Mouse (Mus musculus) lung, embryonic 16.5 days (tissue): ENCODE data around the gene H2al1a. TPM values are rescaled to one million over a fixed set of nuclear protein-coding genes. Genes with fewer than 3 reads are reported as not detected.
"Not testable (repeated sequence)": the region's sequence is repeated elsewhere in the genome, so short reads cannot be mapped to it uniquely, and the experiment has no call there.

Source experiments
- ATAC-seq: fragments of 200-750 bp; cut with Nextera tagmentation; 2 replicates; pipeline ENCODE4 v1.8.0; 2017; ENCODE audit warnings: low read depth, mild to moderate bottlenecking, moderate library complexity
- H3K27ac ChIP-seq: fragments of 300-500 bp; sonication (generic); 2 replicates; pipeline ENCODE4 v1.5.1; 2014; ENCODE audit warnings: mild to moderate bottlenecking, control low read depth, low read length
- H3K27me3 ChIP-seq: fragments of 300-500 bp; sonication (generic); 2 replicates; pipeline ENCODE4 v1.6.1; 2014; ENCODE audit warnings: low read depth, low read length, mixed read lengths; ENCODE audit not compliant: control insufficient read depth, insufficient read depth
- H3K36me3 ChIP-seq: fragments of 300-500 bp; sonication (generic); 2 replicates; pipeline ENCODE4 v1.6.1; 2014; ENCODE audit warnings: low read length; ENCODE audit not compliant: control insufficient read depth, insufficient read depth
- H3K4me1 ChIP-seq: fragments of 300-500 bp; sonication (generic); replicated peaks from 2 replicates; pipeline ENCODE4 v1.6.1; 2014; ENCODE audit warnings: low read length, mixed read lengths; ENCODE audit not compliant: control insufficient read depth, insufficient read depth
- H3K4me2 ChIP-seq: fragments of 300-500 bp; sonication (generic); 2 replicates; pipeline ENCODE4 v1.6.1; 2014; ENCODE audit warnings: low read depth, low read length, control low read depth
- H3K4me3 ChIP-seq: fragments of 300-500 bp; sonication (generic); 2 replicates; pipeline ENCODE4 v1.5.1; 2014; ENCODE audit warnings: mild to moderate bottlenecking, low read length, control low read depth
- H3K9ac ChIP-seq: fragments of 300-500 bp; sonication (generic); 2 replicates; pipeline ENCODE4 v1.6.1; 2014; ENCODE audit warnings: low read length, control low read depth
- H3K9me3 ChIP-seq: fragments of 300-500 bp; sonication (generic); 2 replicates; pipeline ENCODE4 v1.6.1; 2016; ENCODE audit warnings: low read length; ENCODE audit not compliant: control insufficient read depth
- WGBS: fragments of 180-500 bp; shearing (Covaris S2); extraction: QIAGEN DNeasy Blood & Tissue Kit; methylation state at CpG from one replicate; pipeline ENCODE4 v1.1.7; 2014; 5-methylcytosine and 5-hydroxymethylcytosine counted together
- polyA plus RNA-seq: library from polyadenylated mRNA; unstranded; fragments of >200 nt; fragmentation: Nextera tagmentation; extraction: Ambion mirVana; gene quantifications from 2 replicates; pipeline ENCODE4 v1.2.1, GENCODE M21; 2015

Gene H2al1a
- polyA plus RNA-seq, 1 experiment from 2014 or later: not detected

- H3K4me2 ChIP-seq, H3K4me1 ChIP-seq, H3K36me3 ChIP-seq, H3K4me3 ChIP-seq, H3K27me3 ChIP-seq, H3K9me3 ChIP-seq, H3K9ac ChIP-seq, ATAC-seq, H3K27ac ChIP-seq: not testable (repeated sequence)
- no CpG with 5 or more reads among the region's 3 CpGs for WGBS
Measured at GRCm38 (mm10) chrX:11317956-11318355, 18.9 kb downstream of the H2al1a start, which contains the start of gene H2al1g. H2al1g (plus strand) TSS chrX:11318256.

DNA sequence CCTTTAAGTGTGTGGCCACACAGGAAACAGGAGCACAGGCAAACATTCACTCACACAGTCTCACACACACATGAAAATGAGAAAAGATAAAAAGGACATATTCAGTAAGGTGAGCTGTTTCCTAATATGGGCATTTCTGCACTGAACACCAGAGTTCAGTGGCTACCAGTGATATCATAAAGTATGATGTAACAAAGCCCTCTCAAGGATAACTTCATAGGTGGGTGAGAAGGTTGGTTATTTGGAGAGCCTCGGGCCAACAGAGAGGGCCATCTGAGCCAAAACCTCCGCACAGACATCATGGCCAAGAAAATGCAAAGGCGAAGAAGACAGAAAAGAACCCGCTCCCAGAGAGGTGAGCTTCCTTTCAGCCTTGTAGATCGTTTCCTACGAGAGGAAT, 22.1 kb downstream of the H2al1a start, which contains the start of gene H2al1h:
H2al1h (plus strand) TSS at position 301 of the 400 bp plus-strand sequence.
- not testable (repeated sequence) for H3K4me3 ChIP-seq, H3K9ac ChIP-seq, H3K27ac ChIP-seq, H3K4me2 ChIP-seq, ATAC-seq, H3K36me3 ChIP-seq, H3K27me3 ChIP-seq, H3K9me3 ChIP-seq, H3K4me1 ChIP-seq
- no CpG with 5 or more reads among the region's 6 CpGs for WGBS

DNA sequence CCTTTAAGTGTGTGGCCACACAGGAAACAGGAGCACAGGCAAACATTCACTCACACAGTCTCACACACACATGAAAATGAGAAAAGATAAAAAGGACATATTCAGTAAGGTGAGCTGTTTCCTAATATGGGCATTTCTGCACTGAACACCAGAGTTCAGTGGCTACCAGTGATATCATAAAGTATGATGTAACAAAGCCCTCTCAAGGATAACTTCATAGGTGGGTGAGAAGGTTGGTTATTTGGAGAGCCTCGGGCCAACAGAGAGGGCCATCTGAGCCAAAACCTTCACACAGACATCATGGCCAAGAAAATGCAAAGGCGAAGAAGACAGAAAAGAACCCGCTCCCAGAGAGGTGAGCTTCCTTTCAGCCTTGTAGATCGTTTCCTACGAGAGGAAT, 25.3 kb downstream of the H2al1a start, which contains the start of gene H2al1i:
H2al1i (plus strand) TSS at position 301 of the 400 bp plus-strand sequence.
- not testable (repeated sequence) for H3K36me3 ChIP-seq, H3K27me3 ChIP-seq, H3K4me1 ChIP-seq, H3K9me3 ChIP-seq, H3K9ac ChIP-seq, ATAC-seq, H3K4me2 ChIP-seq, H3K27ac ChIP-seq, H3K4me3 ChIP-seq
- 75% methylated on average over 1 of the region's 5 CpGs for WGBS

DNA sequence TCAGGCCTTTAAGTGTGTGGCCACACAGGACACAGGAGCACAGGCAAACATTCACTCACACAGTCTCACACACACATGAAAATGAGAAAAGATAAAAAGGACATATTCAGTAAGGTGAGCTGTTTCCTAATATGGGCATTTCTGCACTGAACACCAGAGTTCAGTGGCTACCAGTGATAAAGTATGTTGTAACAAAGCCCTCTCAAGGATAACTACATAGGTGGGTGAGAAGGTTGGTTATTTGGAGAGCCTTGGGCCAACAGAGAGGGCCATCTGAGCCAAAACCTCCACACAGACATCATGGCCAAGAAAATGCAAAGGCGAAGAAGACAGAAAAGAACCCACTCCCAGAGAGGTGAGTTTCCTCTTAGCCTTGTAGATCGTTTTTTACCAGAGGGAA, 28.5 kb downstream of the H2al1a start, which contains the start of gene H2al1j:
H2al1j (plus strand) TSS at position 301 of the 400 bp plus-strand sequence.
- H3K4me1 ChIP-seq, H3K4me2 ChIP-seq, H3K4me3 ChIP-seq, ATAC-seq, H3K27me3 ChIP-seq, H3K9ac ChIP-seq, H3K9me3 ChIP-seq, H3K27ac ChIP-seq, H3K36me3 ChIP-seq: not testable (repeated sequence)
- WGBS: 85% methylated on average over 2 of the region's 2 CpGs

- no peaks in the 10 kb centered on the region for H3K4me1 ChIP-seq
Measured at GRCm38 (mm10) chrX:11345762-11346161, 46.7 kb downstream of the H2al1a start.

DNA sequence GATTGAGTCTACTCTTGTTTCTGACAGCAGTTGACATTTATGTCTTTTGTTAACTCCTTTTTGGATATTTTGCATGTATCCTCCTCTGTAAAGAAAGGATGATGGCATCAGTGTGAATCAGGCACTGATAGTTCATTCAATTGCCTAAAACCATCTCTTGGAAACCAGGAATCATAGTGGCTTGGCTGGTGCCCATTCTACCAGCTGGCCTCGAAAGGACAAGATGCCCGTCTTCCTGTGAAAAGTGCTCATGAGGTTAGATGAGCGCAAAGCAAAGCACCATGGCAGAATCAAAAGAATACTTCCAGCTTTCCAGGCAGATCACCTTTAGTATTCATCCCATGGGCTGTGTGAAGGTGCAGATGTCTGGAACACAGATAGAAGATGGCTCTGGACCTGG, 47.7 kb downstream of the H2al1a start:
- Histone ChIP-seq H3K36me3 (no peaks in the 10 kb centered on the region), H3K4me2 (no peak overlapping the region), H3K4me3 (no peak overlapping the region), H3K9ac (no peak overlapping the region), H3K4me1 (no peaks in the 10 kb centered on the region), H3K27me3 (no peaks in the 10 kb centered on the region), H3K27ac (no peak overlapping the region), H3K9me3 (no peaks in the 10 kb centered on the region)
- ATAC-seq: no peak
- WGBS: 86% methylated on average over 3 of the region's 3 CpGs

More at GRCm38 (mm10) chrX:11345762-11346161, 46.7 kb downstream of the H2al1a start:
- H3K36me3 ChIP-seq: no peaks in the 10 kb centered on the region
- H3K4me3 ChIP-seq: no peak overlapping the region
- WGBS: 52% methylated on average over 9 of the region's 9 CpGs
- H3K9me3 ChIP-seq: no peaks in the 10 kb centered on the region
- no peak for ATAC-seq
- H3K4me2 ChIP-seq: no peak overlapping the region
- no peaks in the 10 kb centered on the region for H3K27me3 ChIP-seq
- no peak overlapping the region for H3K9ac ChIP-seq
- no peak overlapping the region for H3K27ac ChIP-seq

Other genes starting within 250 kb of the H2al1a start
- gene H2al1b, start 3.2 kb downstream of the H2al1a start, polyA plus RNA-seq: not detected in 2 replicates
- not detected in 2 replicates for gene H2al1c, start 6.4 kb downstream of the H2al1a start, polyA plus RNA-seq
- gene H2al1d, start 9.6 kb downstream of the H2al1a start, polyA plus RNA-seq: not detected in 2 replicates
- not detected in 2 replicates for gene H2al1e, start 12.7 kb downstream of the H2al1a start, polyA plus RNA-seq
- gene H2al1f, start 15.9 kb downstream of the H2al1a start, polyA plus RNA-seq: not detected in 2 replicates
- gene H2al1g, start 19.0 kb downstream of the H2al1a start, polyA plus RNA-seq: not detected in 2 replicates
- not detected in 2 replicates for gene H2al1h, start 22.2 kb downstream of the H2al1a start, polyA plus RNA-seq
- gene H2al1i, start 25.4 kb downstream of the H2al1a start, polyA plus RNA-seq: not detected in 2 replicates
- not detected in 2 replicates for gene H2al1j, start 28.6 kb downstream of the H2al1a start, polyA plus RNA-seq